Mouse (Mus musculus) heart, adult 18-20 months (tissue): ENCODE measurements around the gene Mex3d. TPM values are rescaled to one million over a fixed set of nuclear protein-coding genes. Genes with fewer than 3 reads are reported as not detected.

Source experiments
- DNase-seq, 2 experiments: peaks; one replicate each; pipeline ENCODE4 v3.0.0; 2021 to 2022; ENCODE audit warnings: mixed read lengths in 1 of 2
- total RNA-seq, 2 experiments: library from RNA; stranded (reverse); gene quantifications; 2 replicates each; pipeline ENCODE4 v1.2.3; 2021

Mex3d gene
- total RNA-seq, 2 experiments from 2014 or later: 6.4 to 7.8 TPM

- DNase-seq: peak; percentile 81 to 83
Observed at GRCm38 (mm10) chr10:80412656-80413541, 25.4 kb upstream of the Mex3d start.

- no peak for DNase-seq
Observed at GRCm38 (mm10) chr10:80407924-80408323, 20.5 kb upstream of the Mex3d start.

GRCm38 (mm10) chr10:80406684-80407501 is 19.4 kb upstream of the Mex3d start, which contains the start of gene Uqcr11:
TSS of gene Uqcr11 (minus strand) at chr10:80406830.
- peak; percentile 96 to 97 for DNase-seq

GRCm38 (mm10) chr10:80405481-80406173 is 18.2 kb upstream of the Mex3d start:
- no peak for DNase-seq

GRCm38 (mm10) chr10:80403044-80403692 is 15.7 kb upstream of the Mex3d start:
- DNase-seq: peak in 1 of 2 experiments; percentile 42

GRCm38 (mm10) chr10:80400704-80401161 is 13.3 kb upstream of the Mex3d start:
- no peak for DNase-seq

- DNase-seq: no peak
Observed at GRCm38 (mm10) chr10:80399973-80400703, 12.7 kb upstream of the Mex3d start.

- peak; percentile 99 to 100 for DNase-seq
Observed at GRCm38 (mm10) chr10:80399191-80399972, 11.9 kb upstream of the Mex3d start, which contains the start of gene Mbd3. TSS of gene Mbd3 (minus strand) at chr10:80399550.

- peak; percentile 96 to 99 for DNase-seq
Observed at GRCm38 (mm10) chr10:80398719-80399190, 11.3 kb upstream of the Mex3d start.

- DNase-seq: no peak
Observed at GRCm38 (mm10) chr10:80398174-80398535, 10.7 kb upstream of the Mex3d start.

- no peak for DNase-seq
Observed at GRCm38 (mm10) chr10:80397524-80398173, 10.2 kb upstream of the Mex3d start.

GRCm38 (mm10) chr10:80396822-80397523 is 9.5 kb upstream of the Mex3d start:
- DNase-seq: no peak

GRCm38 (mm10) chr10:80395025-80395627 is 7.7 kb upstream of the Mex3d start:
- DNase-seq: no peak

- DNase-seq: no peak
Observed at GRCm38 (mm10) chr10:80392687-80393086, 5.2 kb upstream of the Mex3d start.

- no peak for DNase-seq
Observed at GRCm38 (mm10) chr10:80390697-80391096, 3.2 kb upstream of the Mex3d start.

GRCm38 (mm10) chr10:80389185-80389708 is 1.8 kb upstream of the Mex3d start:
- no peak for DNase-seq

GRCm38 (mm10) chr10:80388731-80389130 is 1.3 kb upstream of the Mex3d start:
- no peak for DNase-seq
